Mouse (Mus musculus): Measurements from ENCODE around the gene Cdk1.
"Not testable (repeated sequence)": the region's sequence is repeated elsewhere in the genome, so short reads cannot be mapped to it uniquely, and the experiment has no call there.

Gene Cdk1

DNA sequence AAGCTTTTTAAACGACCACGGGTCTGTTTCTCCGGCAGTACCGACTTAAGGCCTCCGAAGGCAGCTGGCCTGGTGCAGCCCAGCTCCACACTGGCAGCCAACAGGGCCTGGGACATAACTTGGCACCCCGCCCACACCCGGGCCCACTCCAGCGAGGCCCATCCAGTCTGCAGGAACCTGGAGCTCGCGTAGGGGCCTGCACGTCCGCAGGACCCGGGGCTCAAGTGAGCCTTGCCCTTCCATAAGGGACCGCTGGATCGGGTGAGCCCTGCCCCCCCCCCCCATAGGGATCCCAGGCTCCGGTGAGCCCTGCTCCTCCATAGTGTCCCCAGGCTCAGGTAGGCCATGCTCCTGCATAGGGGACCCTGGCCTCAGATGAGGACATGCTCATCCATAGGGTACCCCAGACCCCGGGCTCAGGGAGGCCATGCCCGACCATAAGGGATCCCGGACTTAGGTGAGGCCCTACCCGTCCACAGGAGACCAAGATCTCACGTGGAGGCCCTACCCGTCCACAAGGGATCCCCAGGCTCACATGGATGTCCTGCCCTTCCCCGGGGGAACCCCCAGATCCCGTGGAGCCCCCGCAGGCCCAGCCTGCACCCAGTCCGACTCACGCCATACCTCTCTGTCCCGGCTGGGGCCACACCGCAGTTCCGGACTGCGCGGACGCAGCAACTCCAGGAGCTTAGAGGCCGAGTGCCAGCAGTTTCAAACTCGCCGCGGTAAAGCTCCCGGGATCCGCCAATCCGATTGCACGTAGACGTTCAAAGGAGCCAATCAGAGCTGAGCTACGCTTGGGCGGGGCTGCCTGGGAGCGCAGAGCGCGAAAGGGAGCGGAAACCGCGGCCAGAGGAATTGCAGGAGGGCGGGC is at the start of gene Cdk1:
Gene Cdk1, minus strand, starts transcription at position 727 of the 874 bp plus-strand sequence.
- DNase-seq (ENCODE audit: extremely low spot score), result peak; percentile 95

DNA sequence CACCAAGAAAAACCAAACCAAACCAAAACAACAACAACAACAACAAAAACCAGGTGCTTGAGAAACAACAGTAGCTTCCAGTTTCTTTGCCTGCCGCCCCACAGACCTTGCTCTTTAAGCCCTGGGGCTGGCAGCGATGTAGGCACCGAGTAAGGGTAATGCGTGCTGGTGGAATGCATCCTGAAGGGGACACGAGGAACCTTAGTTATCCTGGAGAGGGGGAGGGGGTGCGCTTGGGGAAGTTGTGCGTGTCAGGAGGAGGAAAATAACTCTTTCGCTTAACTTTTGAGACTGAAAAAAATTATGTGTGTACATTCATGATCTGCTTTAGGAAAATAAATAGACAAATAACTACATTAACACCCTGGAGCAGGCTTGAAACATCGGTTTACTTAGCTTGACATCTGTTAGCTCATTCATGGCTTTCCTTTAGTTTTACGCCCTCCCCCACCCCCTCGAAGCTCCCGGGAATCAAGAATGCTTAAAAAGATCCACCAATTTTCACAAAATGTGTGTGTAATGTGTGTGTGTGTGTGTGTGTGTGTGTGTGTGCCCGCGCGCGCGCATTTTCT is 47.2 kb upstream of the Cdk1 start:
- DNase-seq (ENCODE audit: extremely low spot score), result peak; percentile 33

DNA sequence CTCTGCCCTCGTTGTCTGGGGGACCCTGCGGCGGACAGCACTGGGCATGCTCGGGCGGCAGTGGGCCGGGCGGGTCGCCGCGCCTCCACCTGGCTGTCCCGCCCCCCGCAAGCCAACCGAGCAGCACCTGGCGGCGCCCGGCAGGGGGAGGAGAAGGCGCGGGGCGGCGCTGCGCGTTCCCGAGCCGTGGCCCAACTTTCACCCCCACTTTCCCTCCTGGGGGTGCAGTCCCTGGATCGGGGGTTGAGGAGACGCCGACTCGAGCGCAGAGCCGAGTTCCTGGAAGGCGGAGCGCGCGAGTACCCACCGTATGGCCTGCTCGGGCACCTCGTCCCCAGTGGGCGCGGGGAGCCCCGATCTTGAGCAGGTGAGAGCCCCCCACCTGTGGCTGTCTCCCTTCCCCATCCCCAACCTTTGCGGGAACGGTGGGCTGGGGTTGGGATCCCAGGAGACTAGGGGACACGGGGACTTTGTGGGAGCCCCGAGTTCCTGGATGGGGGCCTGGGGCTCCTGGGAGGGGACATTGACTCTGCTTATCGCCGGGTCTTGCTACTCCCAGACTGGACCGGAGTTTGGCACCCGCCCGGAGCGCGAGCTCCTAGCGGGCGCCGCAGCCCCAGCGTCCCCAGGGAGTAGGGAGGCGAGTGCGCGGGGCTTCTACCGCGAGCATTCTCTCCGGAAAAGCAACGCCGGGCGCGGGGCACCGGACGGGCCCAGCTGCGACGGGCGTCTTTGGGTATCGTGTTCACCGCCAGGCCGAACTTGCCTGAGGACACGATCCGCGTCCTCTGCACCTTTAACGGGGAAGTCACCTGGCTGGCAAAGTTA is 46.2 kb upstream of the Cdk1 start, which contains the start of gene Ank3:
Gene Ank3, plus strand, starts transcription at position 11 of the 828 bp plus-strand sequence.
- peak; percentile 56 for DNase-seq (ENCODE audit: extremely low spot score)

DNA sequence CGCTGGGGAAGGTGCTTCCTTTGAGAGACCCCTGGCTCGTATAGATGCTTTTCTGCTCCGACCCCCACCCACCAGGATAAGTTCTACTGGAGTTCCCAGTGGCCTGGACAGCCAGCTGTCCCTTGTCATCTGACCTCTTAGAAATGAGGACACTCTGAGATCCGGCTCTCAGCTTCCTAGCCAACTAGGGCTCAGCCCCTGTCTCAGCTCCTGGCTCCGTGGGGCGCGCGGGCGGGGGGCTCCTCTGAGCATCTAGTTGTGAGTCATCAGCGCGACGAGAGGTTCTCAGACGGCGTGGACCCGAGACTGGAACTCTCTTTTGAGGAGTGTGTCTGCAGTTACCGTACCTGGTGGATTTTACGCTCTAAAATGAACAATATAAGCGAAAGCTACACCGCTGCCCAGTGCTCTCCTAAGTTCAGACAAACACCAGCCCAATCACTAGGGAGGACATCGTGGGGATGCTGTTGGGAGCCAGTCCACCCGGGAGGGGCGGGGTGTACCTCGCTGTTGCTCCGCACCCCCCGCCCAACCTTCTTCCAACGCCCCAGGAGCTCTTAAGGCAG is 45.5 kb upstream of the Cdk1 start:
- peak; percentile 39 for DNase-seq (ENCODE audit: extremely low spot score)

GRCm38 (mm10) chr10:69389511-69389910 is 36.8 kb upstream of the Cdk1 start:
- DNase-seq (ENCODE audit: extremely low spot score), result no peak

DNA sequence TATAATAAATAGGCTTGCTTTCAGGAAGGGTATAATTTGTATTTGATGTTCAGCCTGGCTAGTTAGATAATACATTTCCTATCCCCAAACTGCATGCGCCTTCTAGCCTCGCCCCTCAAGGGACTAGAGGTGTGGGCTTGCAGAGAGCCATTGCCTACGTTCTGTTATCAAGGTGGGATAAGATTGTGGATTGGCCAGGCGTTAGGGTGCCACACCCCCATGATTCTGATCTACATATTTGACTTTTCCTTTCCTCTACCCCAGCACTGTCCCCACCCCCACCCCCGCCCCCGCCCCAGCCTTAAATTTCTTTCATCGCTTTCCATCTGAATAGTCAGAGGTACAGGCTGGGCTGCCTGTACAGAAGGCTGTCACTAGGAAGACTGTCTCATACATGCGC is 34.0 kb upstream of the Cdk1 start:
- DNase-seq (ENCODE audit: extremely low spot score), result no peak

DNA sequence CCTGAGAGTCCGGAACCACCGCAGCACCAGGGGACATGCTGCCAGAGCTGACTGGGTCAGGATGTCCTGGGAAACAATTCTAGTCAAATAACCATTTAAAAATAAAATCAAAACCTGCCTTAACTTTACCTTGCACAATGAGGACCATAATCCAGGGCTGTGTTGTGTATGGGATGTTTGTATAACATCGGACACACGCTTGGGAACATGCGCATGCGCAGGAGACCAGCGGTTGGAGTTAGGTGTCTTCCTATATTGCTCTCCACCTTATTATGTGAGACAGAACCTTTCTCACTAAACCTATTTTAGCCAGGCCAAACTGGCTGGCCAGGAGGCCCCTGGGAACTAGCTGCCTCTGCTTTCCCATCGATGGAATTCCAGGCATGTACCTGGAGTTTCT is 32.4 kb upstream of the Cdk1 start:
- DNase-seq (ENCODE audit: extremely low spot score), result no peak

GRCm38 (mm10) chr10:69384640-69385039 is 31.9 kb upstream of the Cdk1 start:
- no peak for DNase-seq (ENCODE audit: extremely low spot score)

GRCm38 (mm10) chr10:69383186-69383585 is 30.4 kb upstream of the Cdk1 start:
- no peak for DNase-seq (ENCODE audit: extremely low spot score)

- DNase-seq (ENCODE audit: extremely low spot score), result no peak
These were observed 22.4 kb upstream of the Cdk1 start for GRCm38 (mm10) chr10:69375154-69375553.

DNA sequence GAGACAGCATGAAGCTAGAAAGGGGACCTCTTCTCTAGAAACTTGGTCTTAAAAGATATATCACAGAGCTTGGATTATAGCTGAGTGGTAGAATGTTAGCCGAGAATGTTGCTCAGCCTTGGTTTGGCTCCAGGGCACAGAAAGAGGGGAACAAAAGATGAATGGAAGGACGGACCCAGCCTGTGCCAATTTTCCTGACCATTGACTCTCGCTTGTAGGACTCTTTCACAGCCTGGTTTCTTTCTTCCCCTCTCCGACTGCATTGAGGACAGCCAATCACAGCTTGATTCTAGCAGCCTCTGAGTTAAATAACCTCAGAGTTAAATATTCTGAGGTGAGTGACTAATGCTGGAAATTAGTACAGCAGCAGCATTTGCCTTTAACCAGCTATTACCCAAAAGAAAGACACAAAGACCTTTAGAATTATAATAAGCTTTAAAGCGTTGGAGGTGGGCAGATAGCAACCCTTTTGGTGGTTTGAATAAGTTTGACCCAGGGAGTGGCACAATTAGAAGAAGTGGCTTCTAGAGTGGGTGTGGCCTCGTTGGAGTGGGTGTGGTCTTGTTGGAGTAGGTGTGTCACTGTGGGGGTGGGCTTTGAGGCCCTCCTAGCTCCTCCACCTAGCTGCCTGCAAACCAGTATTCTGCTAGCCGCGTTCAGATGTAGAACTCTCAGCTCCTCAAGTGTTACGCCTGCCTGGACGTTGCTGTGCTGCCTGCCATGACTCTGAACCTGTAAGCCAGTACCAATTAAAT is 21.2 kb upstream of the Cdk1 start:
- DNase-seq (ENCODE audit: extremely low spot score), result no peak

- no peak for DNase-seq (ENCODE audit: extremely low spot score)
These were observed 19.3 kb upstream of the Cdk1 start for GRCm38 (mm10) chr10:69372061-69372460.

GRCm38 (mm10) chr10:69371441-69371840 is 18.7 kb upstream of the Cdk1 start:
- DNase-seq (ENCODE audit: extremely low spot score), result peak; percentile 51

GRCm38 (mm10) chr10:69369321-69369720 is 16.6 kb upstream of the Cdk1 start:
- DNase-seq (ENCODE audit: extremely low spot score), result no peak

GRCm38 (mm10) chr10:69366877-69367387 is 14.2 kb upstream of the Cdk1 start:
- DNase-seq (ENCODE audit: extremely low spot score), result no peak

DNA sequence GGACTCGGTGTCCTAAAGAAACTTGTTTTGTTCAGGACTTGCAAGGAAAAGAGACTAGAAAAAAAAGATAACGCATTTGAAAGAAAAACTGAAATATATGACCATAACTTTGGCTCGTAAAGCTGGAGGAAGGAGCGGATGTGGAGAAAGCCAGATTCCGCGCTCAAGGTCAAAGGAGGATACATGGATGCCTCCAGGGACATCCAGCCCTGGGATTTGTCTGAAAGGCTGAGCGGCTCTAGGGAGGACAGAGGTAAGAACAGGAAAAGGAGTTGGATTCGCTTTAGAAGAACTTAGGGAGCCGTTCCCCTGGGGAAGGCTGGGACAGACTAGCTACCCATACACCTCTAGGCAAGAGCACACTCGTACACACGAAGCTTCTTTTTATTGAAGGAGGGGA is 13.5 kb upstream of the Cdk1 start:
- DNase-seq (ENCODE audit: extremely low spot score), result no peak

- no peak for DNase-seq (ENCODE audit: extremely low spot score)
These were observed 6.9 kb upstream of the Cdk1 start for GRCm38 (mm10) chr10:69359666-69360065.

DNA sequence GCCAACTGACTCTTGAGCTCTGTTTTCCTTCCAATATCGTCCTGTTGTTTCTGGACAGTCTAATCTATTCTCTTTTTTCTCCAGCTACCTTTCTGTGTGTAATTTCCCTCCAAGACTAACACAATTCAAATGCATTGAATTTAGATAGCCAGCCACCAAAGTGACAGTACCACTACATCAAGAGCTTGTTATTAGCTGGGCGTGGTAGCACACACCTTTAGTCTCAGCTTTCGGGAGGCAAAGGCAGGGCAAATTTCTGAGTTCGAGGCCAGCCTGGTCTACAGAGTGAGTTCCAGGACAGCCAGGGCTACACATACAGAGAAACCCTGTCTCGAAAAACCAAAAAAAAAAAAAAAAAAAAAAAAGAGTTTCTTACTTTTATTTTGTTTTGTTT is 345 bp upstream of the Cdk1 start:
- DNase-seq (ENCODE audit: extremely low spot score), result not testable (repeated sequence)

GRCm38 (mm10) chr10:69351842-69352211 is 911 bp downstream of the Cdk1 start:
- DNase-seq (ENCODE audit: extremely low spot score), result no peak

DNA sequence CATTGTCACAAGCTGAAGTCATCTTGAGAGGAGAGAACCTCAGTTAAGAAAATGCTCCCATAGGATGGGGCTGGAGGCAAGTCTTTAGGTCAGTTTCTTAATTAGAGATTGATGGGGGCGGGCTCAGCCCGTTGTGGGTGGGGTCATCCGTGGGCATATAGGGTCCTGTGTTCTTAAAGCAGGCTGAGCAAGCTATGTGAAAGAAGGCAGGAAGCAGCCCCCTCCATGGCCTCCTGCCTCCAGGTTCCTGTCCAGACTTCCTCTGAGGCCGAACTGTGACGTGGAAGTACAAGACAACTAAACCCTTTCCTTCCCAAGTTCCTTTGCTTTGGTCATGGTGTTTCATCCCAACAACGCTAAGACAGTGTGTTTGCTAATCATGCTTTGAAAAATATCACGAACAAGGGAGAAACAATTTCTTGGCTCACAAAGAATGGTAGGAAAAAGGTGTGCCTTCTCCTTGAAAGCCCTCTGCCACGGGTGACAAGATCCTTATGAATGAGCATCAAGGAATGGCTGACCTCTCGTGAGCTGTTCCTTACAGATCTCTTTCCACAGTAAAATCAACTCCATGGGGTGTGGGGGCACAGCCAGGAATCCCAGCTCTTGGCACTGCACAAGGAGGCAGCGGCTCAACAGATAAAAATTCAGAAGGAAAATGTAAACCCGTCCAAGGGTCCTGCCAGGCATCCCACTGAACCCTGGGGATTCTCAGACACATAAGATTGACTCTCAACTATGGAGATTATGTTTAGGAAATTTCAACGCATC is 1.5 kb downstream of the Cdk1 start:
- DNase-seq (ENCODE audit: extremely low spot score), result peak; percentile 39
